Mouse (Mus musculus) hindbrain, embryonic 10.5 days (tissue): ENCODE data around the gene Cldn11. TPM values are rescaled to one million over a fixed set of nuclear protein-coding genes. Genes with fewer than 3 reads are reported as not detected.

ENCODE experiments used
- DNase-seq: peaks from one replicate; pipeline ENCODE4 v3.0.0-alpha.2; 2017; ENCODE audit warnings: low spot score
- H3K27ac ChIP-seq: fragments of 300-500 bp; sonication (generic); 2 replicates; pipeline ENCODE4 v1.5.1; 2016; ENCODE audit warnings: mild to moderate bottlenecking, moderate library complexity
- H3K27me3 ChIP-seq: fragments of 300-500 bp; sonication (generic); 2 replicates; pipeline ENCODE4 v1.6.1; 2016; ENCODE audit warnings: mild to moderate bottlenecking; ENCODE audit not compliant: poor library complexity, insufficient read depth, severe bottlenecking
- H3K36me3 ChIP-seq: fragments of 300-500 bp; sonication (generic); 2 replicates; pipeline ENCODE4 v1.6.1; 2016; ENCODE audit warnings: mild to moderate bottlenecking, moderate library complexity
- H3K4me1 ChIP-seq: fragments of 300-500 bp; sonication (generic); replicated peaks from 2 replicates; pipeline ENCODE4 v1.6.1; 2016; ENCODE audit warnings: mild to moderate bottlenecking
- H3K4me3 ChIP-seq: fragments of 300-500 bp; sonication (generic); 2 replicates; pipeline ENCODE4 v1.5.1; 2016; ENCODE audit warnings: mild to moderate bottlenecking, moderate library complexity
- H3K9me3 ChIP-seq: fragments of 300-500 bp; sonication (generic); 2 replicates; pipeline ENCODE4 v1.6.1; 2016; ENCODE audit warnings: mild to moderate bottlenecking, moderate library complexity
- WGBS: fragments of 180-500 bp; shearing (Covaris S2); methylation state at CpG from one replicate; pipeline ENCODE4 v1.1.7; 2016; 5-methylcytosine and 5-hydroxymethylcytosine counted together
- polyA plus RNA-seq: library from polyadenylated mRNA; unstranded; fragments of >200 nt; fragmentation: Nextera tagmentation; extraction: Ambion mirVana; gene quantifications from 2 replicates; pipeline ENCODE4 v1.2.1, GENCODE M21; 2016

The Cldn11 gene
- 8.2 and 9.6 TPM in 2 replicates for polyA plus RNA-seq

DNA sequence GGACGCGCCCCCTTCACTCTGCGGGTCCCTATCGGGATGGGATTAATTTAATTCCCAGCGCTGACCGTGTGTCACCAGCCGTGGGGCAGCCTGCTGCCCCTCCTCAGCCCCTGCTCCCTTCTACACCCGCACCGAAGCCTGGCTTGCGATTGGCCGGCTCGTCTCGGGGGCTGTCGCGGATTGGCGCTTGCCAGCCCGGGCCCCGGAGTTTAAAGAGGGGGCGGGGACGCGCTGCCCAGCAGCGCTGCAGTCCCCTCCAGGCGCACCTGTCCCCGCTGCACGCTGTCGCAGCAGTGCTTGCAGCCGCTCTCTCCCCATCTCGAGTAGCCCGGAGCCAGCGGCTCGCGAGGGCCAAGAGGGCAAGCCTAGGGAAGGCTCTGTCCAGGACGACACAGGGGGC, at the start of gene Cldn11:
Cldn11 (plus strand) TSS at position 215 of the 400 bp plus-strand sequence.
- Histone ChIP-seq H3K27me3 (peaks cover 50% of the 10 kb centered on the region), H3K27ac (no peak within 1 kb of the TSS; the same call in 1 of the 2 replicates), H3K9me3 (no peaks in the 10 kb centered on the region), H3K4me1 (peaks cover 15% of the 10 kb centered on the region), H3K4me3 (peak within 1 kb of the TSS; percentile 57), H3K36me3 (no peaks in the 10 kb centered on the region)
- peak; percentile 78 for DNase-seq
- under 1% methylated on average over 33 of the region's 33 CpGs for WGBS

DNA sequence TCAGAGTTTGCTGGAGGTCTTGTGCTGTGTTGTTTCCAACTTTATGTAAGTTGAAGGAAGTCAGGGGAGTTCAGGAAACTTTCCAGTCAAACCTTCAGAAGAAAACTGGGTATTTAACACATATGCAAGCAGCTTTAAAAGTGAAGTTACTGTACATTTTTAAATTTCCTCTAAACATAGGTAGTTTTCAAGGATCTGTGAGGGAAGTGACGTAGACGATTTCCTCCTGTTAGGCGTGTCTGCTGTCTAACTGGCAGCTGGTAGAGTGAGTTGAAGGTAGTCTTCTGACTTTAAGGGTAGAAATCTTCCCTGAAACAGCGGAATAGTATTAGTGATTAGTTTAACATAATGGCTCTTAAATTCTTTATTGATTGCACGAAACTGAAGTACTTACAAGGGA, 49.7 kb upstream of the Cldn11 start:
- H3K4me3 ChIP-seq = peak overlapping the region; percentile 100
- H3K4me1 ChIP-seq = peaks cover 72% of the 10 kb centered on the region
- H3K27me3 ChIP-seq = no peaks in the 10 kb centered on the region
- DNase-seq = no peak
- H3K9me3 ChIP-seq = no peaks in the 10 kb centered on the region
- H3K36me3 ChIP-seq = peaks cover 38% of the 10 kb centered on the region
- 89% methylated on average over 5 of the region's 5 CpGs for WGBS
- H3K27ac ChIP-seq = no peak overlapping the region

DNA sequence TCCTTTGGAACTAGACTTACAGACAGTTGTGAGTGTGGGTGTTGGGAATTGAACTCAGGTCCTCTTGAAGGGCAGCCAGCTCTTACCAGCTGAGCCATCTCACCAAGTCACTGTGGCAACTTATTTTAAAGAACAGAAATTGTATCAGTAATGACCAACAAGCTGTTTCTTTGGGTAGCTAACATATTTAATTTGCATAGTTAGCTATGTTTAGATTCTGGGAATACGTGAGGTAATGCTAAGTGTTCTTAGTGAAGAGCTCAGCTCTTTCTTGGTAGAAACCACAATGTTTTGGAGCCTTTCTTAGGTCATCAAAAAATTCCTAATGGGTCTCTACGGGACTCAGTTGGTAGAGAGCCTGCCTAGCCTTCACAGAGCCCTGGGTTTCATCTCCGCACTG, 48.9 kb upstream of the Cldn11 start:
- DNase-seq = no peak
- WGBS = 95% methylated on average over 3 of the region's 3 CpGs
- H3K36me3 ChIP-seq = peaks cover 38% of the 10 kb centered on the region
- H3K4me3 ChIP-seq = peak overlapping the region; percentile 100; the same call in 1 of the 2 replicates
- H3K9me3 ChIP-seq = no peaks in the 10 kb centered on the region
- H3K27ac ChIP-seq = no peak overlapping the region
- peaks cover 69% of the 10 kb centered on the region for H3K4me1 ChIP-seq
- H3K27me3 ChIP-seq = no peaks in the 10 kb centered on the region

DNA sequence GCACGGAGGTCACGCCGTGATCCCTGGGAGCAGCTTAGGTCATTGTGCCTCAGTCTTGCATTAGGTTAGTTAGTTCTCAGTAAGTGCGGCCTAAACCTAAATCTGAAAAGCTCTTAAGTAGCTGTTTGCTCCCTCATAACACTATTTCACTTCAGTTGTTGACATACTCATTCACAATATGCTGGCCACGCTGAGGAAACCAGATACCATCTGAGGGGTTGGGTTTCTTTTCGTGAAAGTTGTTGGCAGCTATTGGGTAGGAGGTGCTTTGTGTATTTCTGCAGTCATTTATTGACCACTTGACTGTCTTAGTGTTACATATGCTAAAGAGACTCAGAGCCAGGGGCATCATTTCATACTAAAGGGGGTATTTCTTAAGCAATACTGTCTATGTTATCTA, 44.8 kb upstream of the Cldn11 start:
- no peak for DNase-seq
- H3K36me3 ChIP-seq = peaks cover 22% of the 10 kb centered on the region
- no peaks in the 10 kb centered on the region for H3K27me3 ChIP-seq
- WGBS = 84% methylated on average over 6 of the region's 6 CpGs
- peaks cover 39% of the 10 kb centered on the region for H3K4me1 ChIP-seq
- no peak overlapping the region for H3K4me3 ChIP-seq
- H3K27ac ChIP-seq = no peak overlapping the region
- no peaks in the 10 kb centered on the region for H3K9me3 ChIP-seq

DNA sequence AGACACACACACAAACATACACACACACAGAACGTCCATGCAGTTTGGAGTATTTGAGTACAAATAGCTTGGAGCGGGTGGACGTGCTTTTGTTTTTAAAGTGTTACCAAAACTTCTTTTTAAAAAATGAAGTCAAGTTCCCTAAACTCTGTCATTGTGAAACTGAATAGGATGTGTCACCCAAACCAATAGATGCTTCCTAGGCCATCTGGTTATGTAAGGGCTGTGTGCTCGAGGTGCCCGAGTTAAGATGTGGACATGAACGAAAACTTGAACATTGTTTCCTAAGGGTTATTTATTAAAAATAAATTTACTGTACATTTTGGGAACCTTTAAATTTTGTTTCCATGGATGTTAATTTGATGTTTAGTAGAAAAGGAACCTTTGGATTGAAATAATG, 43.1 kb upstream of the Cldn11 start:
- H3K27me3 ChIP-seq = no peaks in the 10 kb centered on the region
- H3K36me3 ChIP-seq = peaks cover 20% of the 10 kb centered on the region
- no peaks in the 10 kb centered on the region for H3K9me3 ChIP-seq
- peaks cover 27% of the 10 kb centered on the region for H3K4me1 ChIP-seq
- no peak overlapping the region for H3K4me3 ChIP-seq
- DNase-seq = no peak
- WGBS = 95% methylated on average over 6 of the region's 6 CpGs
- no peak overlapping the region for H3K27ac ChIP-seq

DNA sequence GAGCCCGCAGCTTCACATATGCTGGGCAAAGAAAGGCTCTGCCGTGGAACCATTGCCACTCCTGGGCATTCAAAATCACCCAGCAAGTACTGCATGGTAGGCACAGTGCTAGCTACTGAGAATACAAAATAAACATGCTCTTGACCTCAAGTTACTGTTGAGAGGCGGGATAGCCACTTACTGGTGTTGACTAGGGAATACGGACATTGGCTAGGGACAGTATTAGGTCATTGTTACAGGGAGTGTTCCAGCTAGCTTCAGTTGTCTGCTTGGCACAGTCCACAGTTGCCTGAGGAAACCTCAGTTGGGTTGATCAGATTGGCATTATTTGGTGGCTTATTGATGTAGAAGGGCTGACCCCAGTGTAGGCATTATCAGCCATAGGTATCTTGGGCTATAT, 42.0 kb upstream of the Cldn11 start:
- 88% methylated on average over 4 of the region's 4 CpGs for WGBS
- Histone ChIP-seq H3K27me3 (no peaks in the 10 kb centered on the region), H3K4me1 (peaks cover 19% of the 10 kb centered on the region), H3K4me3 (no peak overlapping the region), H3K27ac (no peak overlapping the region), H3K9me3 (no peaks in the 10 kb centered on the region), H3K36me3 (peaks cover 25% of the 10 kb centered on the region)
- no peak for DNase-seq

DNA sequence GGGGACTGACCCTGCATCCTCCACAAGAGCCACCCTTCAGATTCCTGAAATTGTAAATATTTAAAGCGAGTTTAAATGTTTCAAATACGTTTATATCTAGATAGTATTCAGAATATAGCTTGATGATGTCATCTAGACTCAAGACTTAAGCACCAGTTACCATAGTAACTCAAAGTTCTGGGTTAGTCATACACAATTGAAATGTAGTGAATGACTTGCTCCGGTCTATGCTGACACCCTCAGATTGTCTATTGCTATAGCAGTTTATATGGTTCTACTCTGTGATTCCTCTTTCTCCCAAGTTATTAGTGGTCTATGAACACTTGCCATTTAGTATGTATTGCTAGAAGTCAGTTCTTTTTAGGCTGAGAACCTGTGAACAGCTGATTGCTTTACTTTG, 40.6 kb upstream of the Cldn11 start:
- no peaks in the 10 kb centered on the region for H3K9me3 ChIP-seq
- H3K36me3 ChIP-seq = peaks cover 31% of the 10 kb centered on the region
- H3K27me3 ChIP-seq = no peaks in the 10 kb centered on the region
- no peak overlapping the region for H3K4me3 ChIP-seq
- H3K27ac ChIP-seq = no peak overlapping the region
- no peak for DNase-seq
- 89% methylated on average over 3 of the region's 3 CpGs for WGBS
- H3K4me1 ChIP-seq = peaks cover 15% of the 10 kb centered on the region

DNA sequence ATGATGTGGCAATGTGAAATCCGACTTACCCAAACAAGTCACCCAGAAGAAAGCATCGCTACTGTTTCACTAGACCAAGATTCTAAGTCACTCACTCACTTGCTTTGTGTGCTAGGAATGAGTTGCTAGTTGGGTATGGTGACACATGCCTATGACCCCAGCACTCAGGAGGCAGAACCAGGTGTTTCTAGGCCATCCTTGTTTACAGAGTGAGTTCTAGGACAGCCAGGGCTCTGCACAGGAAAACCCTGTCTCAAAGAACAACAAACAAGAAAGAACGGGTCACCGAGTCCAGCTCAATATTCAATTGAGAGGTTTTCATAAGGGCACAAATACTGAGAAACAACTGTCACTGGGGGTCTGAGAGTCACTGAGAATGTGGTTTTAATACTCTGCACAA, 26.6 kb upstream of the Cldn11 start:
- no peaks in the 10 kb centered on the region for H3K9me3 ChIP-seq
- DNase-seq = no peak
- no peaks in the 10 kb centered on the region for H3K27me3 ChIP-seq
- no peaks in the 10 kb centered on the region for H3K4me1 ChIP-seq
- H3K4me3 ChIP-seq = no peak overlapping the region
- H3K36me3 ChIP-seq = peaks cover 64% of the 10 kb centered on the region
- no peak overlapping the region for H3K27ac ChIP-seq
- WGBS = 83% methylated on average over 4 of the region's 4 CpGs

DNA sequence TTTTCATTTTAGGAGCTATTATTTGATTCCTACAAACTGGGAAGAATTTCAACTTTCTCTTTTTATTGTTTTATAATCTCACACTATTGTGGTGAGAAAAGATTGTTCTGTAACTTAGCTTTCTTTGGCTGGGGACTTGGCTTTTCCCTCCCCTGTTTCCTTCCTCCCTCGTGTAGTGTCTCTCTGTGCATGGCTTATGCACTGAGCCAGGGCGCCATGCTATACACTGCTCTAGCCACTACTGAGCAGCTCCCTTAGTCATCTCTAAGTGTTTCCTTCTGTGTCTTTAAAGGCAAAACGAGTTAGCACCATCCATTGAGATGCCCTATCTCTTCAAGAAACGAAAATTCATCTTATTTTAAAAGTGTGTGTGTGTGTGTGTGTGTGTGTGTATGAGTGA, 23.4 kb upstream of the Cldn11 start:
- Histone ChIP-seq H3K4me1 (no peaks in the 10 kb centered on the region), H3K36me3 (peaks cover 32% of the 10 kb centered on the region), H3K27ac (no peak overlapping the region), H3K4me3 (no peak overlapping the region), H3K27me3 (no peaks in the 10 kb centered on the region), H3K9me3 (no peaks in the 10 kb centered on the region)
- DNase-seq = no peak
- 69% methylated on average over 4 of the region's 4 CpGs for WGBS

DNA sequence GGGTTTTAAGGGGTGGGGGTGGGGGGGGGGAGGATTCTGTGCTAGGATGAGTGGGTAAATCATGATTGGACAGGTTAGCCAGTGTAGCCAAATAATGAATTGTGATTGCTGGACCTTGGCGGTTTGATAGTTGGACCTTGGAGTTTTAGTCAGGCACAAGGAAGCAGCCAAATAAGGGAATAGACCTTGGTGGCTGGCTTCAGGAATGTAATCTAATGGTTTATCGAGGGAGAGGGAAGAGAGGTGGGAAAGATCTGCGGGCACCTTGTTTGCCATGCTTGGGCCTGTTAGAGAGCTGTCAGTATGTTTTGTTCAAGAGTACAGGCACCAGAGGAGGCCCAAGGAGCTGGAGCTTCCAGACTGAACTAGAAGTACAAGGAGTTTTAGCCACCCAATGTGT, 22.9 kb upstream of the Cldn11 start:
- peaks cover 30% of the 10 kb centered on the region for H3K36me3 ChIP-seq
- H3K27ac ChIP-seq = no peak overlapping the region
- no peak for DNase-seq
- H3K9me3 ChIP-seq = no peaks in the 10 kb centered on the region
- H3K4me3 ChIP-seq = no peak overlapping the region
- 90% methylated on average over 3 of the region's 3 CpGs for WGBS
- no peaks in the 10 kb centered on the region for H3K27me3 ChIP-seq
- H3K4me1 ChIP-seq = no peaks in the 10 kb centered on the region

DNA sequence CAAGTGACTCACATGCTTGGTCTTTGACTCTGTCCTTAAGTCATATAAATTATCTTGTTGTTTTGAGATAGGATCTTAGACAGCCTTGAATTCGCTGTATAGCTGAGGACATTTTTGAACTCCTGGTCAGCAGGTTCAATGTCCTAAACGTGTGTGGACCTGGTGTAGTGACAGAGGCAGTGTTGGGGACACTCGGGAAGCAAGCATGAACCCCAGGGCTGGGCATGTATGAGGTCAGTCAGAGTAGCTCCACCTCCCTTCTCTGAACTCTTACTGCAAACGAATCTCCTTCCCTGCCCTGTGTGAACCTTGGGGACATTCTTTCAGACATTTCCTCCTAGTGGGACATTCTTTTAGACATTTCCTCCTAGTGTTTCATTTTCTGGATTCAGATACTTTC, 20.0 kb upstream of the Cldn11 start:
- WGBS = 57% methylated on average over 4 of the region's 4 CpGs
- no peak for DNase-seq
- Histone ChIP-seq H3K36me3 (0 out of 2 replicates have a peak, but pooled peaks cover 1% of the 10 kb centered on the region), H3K27me3 (no peaks in the 10 kb centered on the region), H3K9me3 (no peaks in the 10 kb centered on the region), H3K27ac (no peak overlapping the region), H3K4me1 (peaks cover 5% of the 10 kb centered on the region; the same call in 1 of the 2 replicates), H3K4me3 (no peak overlapping the region)

DNA sequence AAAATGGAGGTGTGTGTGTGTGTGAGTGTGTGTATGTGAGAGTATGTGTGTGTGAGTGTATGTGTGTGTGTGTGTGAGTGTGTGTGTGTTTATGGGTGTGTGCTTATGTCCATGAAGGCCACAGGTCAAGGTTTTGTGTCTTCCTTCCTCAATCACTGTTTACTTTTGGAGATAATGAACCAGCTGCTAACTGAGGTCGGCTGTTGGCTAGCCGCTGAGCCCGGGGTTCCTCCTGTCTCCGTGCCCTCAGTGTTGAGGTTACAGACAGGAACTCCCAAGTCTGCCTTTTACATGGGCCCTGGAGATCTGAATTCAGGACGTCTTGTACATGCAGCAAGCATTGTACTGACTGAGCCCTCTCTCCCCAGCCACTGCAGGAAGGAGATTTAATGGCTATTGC, 16.1 kb upstream of the Cldn11 start:
- no peak overlapping the region for H3K4me3 ChIP-seq
- H3K4me1 ChIP-seq = peaks cover 5% of the 10 kb centered on the region; the same call in 1 of the 2 replicates
- DNase-seq = no peak
- no peaks in the 10 kb centered on the region for H3K36me3 ChIP-seq
- 0 out of 2 replicates have a peak overlapping the region, but pooled peaks have one; percentile 2 for H3K27ac ChIP-seq
- 58% methylated on average over 5 of the region's 5 CpGs for WGBS
- no peaks in the 10 kb centered on the region for H3K27me3 ChIP-seq
- H3K9me3 ChIP-seq = no peaks in the 10 kb centered on the region

DNA sequence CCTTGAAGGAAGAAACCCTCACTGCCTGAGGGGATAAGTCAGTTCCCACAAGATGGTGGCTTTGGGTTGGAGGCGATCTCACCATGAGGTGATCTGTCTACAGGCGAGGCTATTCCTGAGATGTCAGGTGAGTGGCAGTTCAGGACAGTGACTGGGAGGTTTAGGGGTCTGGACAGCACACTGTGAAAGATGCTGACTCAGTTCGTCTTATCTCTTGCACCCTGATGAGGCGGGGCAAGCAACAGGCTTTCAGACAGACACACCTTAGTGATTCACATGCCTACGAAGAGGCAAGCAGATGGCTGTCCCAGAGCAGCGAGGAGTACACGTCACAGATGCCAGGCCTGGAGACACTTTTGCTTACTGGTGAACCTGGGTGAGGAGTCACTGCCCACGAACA, 15.5 kb upstream of the Cldn11 start:
- H3K27ac ChIP-seq = 0 out of 2 replicates have a peak overlapping the region, but pooled peaks have one; percentile 2
- H3K9me3 ChIP-seq = no peaks in the 10 kb centered on the region
- peaks cover 5% of the 10 kb centered on the region; the same call in 1 of the 2 replicates for H3K4me1 ChIP-seq
- H3K4me3 ChIP-seq = no peak overlapping the region
- 86% methylated on average over 8 of the region's 8 CpGs for WGBS
- no peaks in the 10 kb centered on the region for H3K36me3 ChIP-seq
- H3K27me3 ChIP-seq = no peaks in the 10 kb centered on the region
- no peak for DNase-seq

DNA sequence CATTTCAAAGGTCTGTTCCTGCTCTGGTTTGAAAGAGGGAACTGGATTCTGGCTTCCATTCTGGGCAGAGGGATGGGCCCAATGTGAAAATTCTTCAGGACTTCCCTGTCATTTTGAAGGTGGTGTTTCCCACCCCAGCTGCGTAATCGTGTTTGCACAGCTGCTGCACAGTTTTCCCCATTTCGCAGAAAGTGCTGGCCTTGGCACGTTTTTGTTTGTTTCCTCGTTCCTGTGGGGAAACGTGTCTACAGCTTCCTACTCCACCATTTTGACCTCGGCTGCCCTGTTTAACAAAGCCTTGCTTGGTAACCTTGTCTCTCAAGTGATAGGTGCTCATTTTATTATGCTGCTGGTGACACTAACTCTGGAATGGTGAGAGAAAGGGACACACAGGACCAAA, 15.0 kb upstream of the Cldn11 start:
- Histone ChIP-seq H3K4me1 (peaks cover 5% of the 10 kb centered on the region; the same call in 1 of the 2 replicates), H3K9me3 (no peaks in the 10 kb centered on the region), H3K4me3 (no peak overlapping the region), H3K27ac (no peak overlapping the region), H3K36me3 (no peaks in the 10 kb centered on the region), H3K27me3 (no peaks in the 10 kb centered on the region)
- no peak for DNase-seq
- WGBS = 71% methylated on average over 7 of the region's 7 CpGs
